ENCODE assay signal across 8 mouse cellular contexts in the genomic region with DNA sequence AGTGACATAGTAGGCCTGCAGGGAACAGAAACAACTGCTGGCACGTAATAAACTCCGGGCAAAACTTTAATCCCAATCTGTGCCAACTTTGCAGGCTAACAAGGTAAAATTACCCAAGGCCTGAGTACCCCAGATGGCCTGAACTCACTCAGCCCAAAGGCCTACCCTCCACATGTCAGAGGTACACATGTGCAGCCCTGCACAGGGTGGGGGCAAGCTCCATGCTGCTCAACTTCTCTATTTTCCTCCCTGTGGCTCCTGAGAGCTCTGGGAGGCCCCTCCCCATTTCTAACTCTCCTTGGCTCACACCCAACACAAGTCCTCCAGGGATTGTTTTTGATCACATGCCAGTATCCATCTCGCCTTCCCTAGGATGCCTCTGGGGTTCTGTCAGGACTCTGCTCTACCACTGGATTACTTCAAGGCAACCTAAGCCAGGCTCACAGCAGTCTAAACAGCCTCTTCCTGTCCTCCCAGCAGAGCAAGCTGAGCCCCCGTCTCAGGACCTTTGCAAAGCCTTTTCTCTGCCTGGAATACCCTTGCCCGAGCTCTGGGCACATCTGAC. TPM values are rescaled to one million over a fixed set of nuclear protein-coding genes. Genes with fewer than 3 reads are reported as not detected.
A peak's percentile ranks its signal among the peaks of the same experiment; 100 is the strongest.
DNase-seq lines count a peak whose midpoint lies in the region; ATAC-seq and TF ChIP-seq lines count a peak whose summit lies in the region.

No protein-coding gene starts in this region.

- no peaks in the 10 kb centered on the region for H3K4me1 ChIP-seq in MEL (ENCODE audit: control insufficient read depth in 1 of 2, insufficient read depth in 2 of 2, low read length in 2 of 2)
- H3K4me1 ChIP-seq in embryonic facial prominence, embryonic 15.5 days, result peaks cover 86% of the 10 kb centered on the region
- no peaks in the 10 kb centered on the region for H3K4me1 ChIP-seq in intestine, postnatal 0 days (replicated peaks; ENCODE audit: control insufficient read depth, insufficient read depth, low read length)

- no peaks in the 10 kb centered on the region for H3K36me3 ChIP-seq in MEL (ENCODE audit: control insufficient read depth in 1 of 2, insufficient read depth in 2 of 2, low read length in 2 of 2)
- no peaks in the 10 kb centered on the region for H3K36me3 ChIP-seq in embryonic facial prominence, embryonic 15.5 days
- H3K36me3 ChIP-seq in intestine, postnatal 0 days (ENCODE audit: control insufficient read depth, insufficient read depth), result no peaks in the 10 kb centered on the region

- TF ChIP-seq POLR2A in MEL (IDR thresholded peaks at IDR 0.05; ENCODE audit: control insufficient read depth in 1 of 2, insufficient read depth in 1 of 2, low read depth in 1 of 2, low read length in 2 of 2, poor library complexity in 1 of 2), result no peak

- no peak for TF ChIP-seq RAD21 in MEL (IDR thresholded peaks at IDR 0.05; ENCODE audit: low read depth, low read length)

- DNase-seq in heart, postnatal 4 days, result peak; percentile 48
- no peak for DNase-seq in heart, adult 8-10 months (ENCODE audit: low spot score)
- peak; percentile 43 for DNase-seq in MEL (ENCODE audit: low read depth, low spot score)
- no peak for DNase-seq in spleen, postnatal 36 days (ENCODE audit: low spot score in 2 of 2)
- no peak for DNase-seq in left cerebral cortex, postnatal 14 days (ENCODE audit: low spot score in 2 of 2)
- DNase-seq in cerebellum, postnatal 25 days, result no peak

- no peak overlapping the region for H3K4me3 ChIP-seq in MEL (ENCODE audit: control insufficient read depth in 1 of 2, insufficient read depth in 1 of 2, low read depth in 2 of 2, low read length in 2 of 2)
- no peak overlapping the region for H3K4me3 ChIP-seq in embryonic facial prominence, embryonic 15.5 days (replicated peaks)
- H3K4me3 ChIP-seq in intestine, postnatal 0 days (ENCODE audit: low read depth, low read length), result no peak overlapping the region

- no peak for TF ChIP-seq CTCF in MEL (IDR thresholded peaks at IDR 0.05 in 2 of 3, conservative IDR thresholded peaks at IDR 0.05 in 1 of 3; ENCODE audit: control insufficient read depth in 1 of 3, insufficient read depth in 1 of 3, low read depth in 2 of 3, low read length in 3 of 3, poor library complexity in 1 of 3, severe bottlenecking in 1 of 3)
- TF ChIP-seq CTCF in intestine, postnatal 0 days (IDR thresholded peaks at IDR 0.05; ENCODE audit: low read depth), result no peak

- no peak overlapping the region for H3K9ac ChIP-seq in MEL (ENCODE audit: control insufficient read depth, low read depth, low read length, poor library complexity, severe bottlenecking)
- H3K9ac ChIP-seq in embryonic facial prominence, embryonic 15.5 days, result no peak overlapping the region
- no peak overlapping the region for H3K9ac ChIP-seq in intestine, postnatal 0 days (ENCODE audit: low read depth, low read length)

- 20% methylated on average over 5 of the region's 5 CpGs for WGBS in embryonic facial prominence, embryonic 15.5 days
- 53% methylated on average over 5 of the region's 5 CpGs for WGBS in intestine, postnatal 0 days

- intact Hi-C loops in left cerebral cortex, postnatal 14 days (cut with DNase I), result no loop called here

- peak overlapping the region; percentile 19; the same call in 1 of the 2 replicates for H3K4me2 ChIP-seq in embryonic facial prominence, embryonic 15.5 days (replicated peaks)
- 0 out of 2 replicates have a peak overlapping the region, but pooled peaks have one; percentile 0 for H3K4me2 ChIP-seq in intestine, postnatal 0 days (replicated peaks; ENCODE audit: low read depth)

- TF ChIP-seq EP300 in MEL (IDR thresholded peaks at IDR 0.05; ENCODE audit: low read depth in 1 of 2, low read length in 2 of 2), result no peak

- H3K79me2 ChIP-seq in MEL (ENCODE audit: control insufficient read depth, insufficient read depth, low read length, poor library complexity), result no peaks in the 10 kb centered on the region

- no peak overlapping the region for H3K27ac ChIP-seq in MEL (ENCODE audit: control insufficient read depth, low read depth, low read length)
- peak overlapping the region; percentile 75 for H3K27ac ChIP-seq in embryonic facial prominence, embryonic 15.5 days (replicated peaks)
- H3K27ac ChIP-seq in intestine, postnatal 0 days (ENCODE audit: low read depth, low read length), result no peak overlapping the region

- H3K9me3 ChIP-seq in MEL (replicated peaks; ENCODE audit: insufficient read depth, low read length), result no peaks in the 10 kb centered on the region
- H3K9me3 ChIP-seq in embryonic facial prominence, embryonic 15.5 days (replicated peaks), result no peaks in the 10 kb centered on the region
- H3K9me3 ChIP-seq in intestine, postnatal 0 days (ENCODE audit: control insufficient read depth), result no peaks in the 10 kb centered on the region

- no peaks in the 10 kb centered on the region; a peak in 2 of 4 replicates for H3K27me3 ChIP-seq in MEL (ENCODE audit: control insufficient read depth in 1 of 2, insufficient read depth in 2 of 2, low read length in 2 of 2)
- no peaks in the 10 kb centered on the region for H3K27me3 ChIP-seq in embryonic facial prominence, embryonic 15.5 days
- no peaks in the 10 kb centered on the region for H3K27me3 ChIP-seq in intestine, postnatal 0 days (replicated peaks; ENCODE audit: control insufficient read depth, insufficient read depth, low read length)

- peak; percentile 43; the same call in 1 of the 2 replicates for ATAC-seq in embryonic facial prominence, embryonic 15.5 days (ENCODE audit: insufficient number of reproducible peaks, low FRiP score, low TSS enrichment, low read depth)
- ATAC-seq in intestine, postnatal 0 days, result no peak

TF ChIP-seq in MEL, 35 proteins besides CTCF, POLR2A, EP300 and RAD21:
- TF ChIP-seq MYC (IDR thresholded peaks at IDR 0.05; ENCODE audit: low read depth, low read length), result 0 out of 2 replicates have a peak, but pooled peaks have one; percentile 48
- TF ChIP-seq BHLHE40 (IDR thresholded peaks at IDR 0.05; ENCODE audit: borderline replicate concordance, low read depth, low read length), result no peak

RNA-seq across cellular contexts. Expression of gene Tcf20, which starts 50.2 kb away (rescaled TPM):
- 10 to 100 TPM; 71.1 to 78.7 TPM for total RNA-seq in heart, postnatal 4 days (2021)
- 10 to 100 TPM; 56.2 to 63.4 (median 59.7) TPM for total RNA-seq in heart, adult 8-10 months (2022)
- total RNA-seq in MEL (2012; rRNA removed), result 84.9 and 91.8 TPM in 2 replicates
- polyA plus RNA-seq in MEL (2012; ENCODE audit: insufficient read depth in 1 of 2, insufficient read length in 2 of 2, low read depth in 1 of 2, low replicate concordance in 2 of 2, missing spikeins in 1 of 2), result 10 to 100 TPM; 34.7 to 92.0 TPM
- polyA plus RNA-seq in embryonic facial prominence, embryonic 15.5 days (2015; fragmentation: Nextera tagmentation; extraction: Ambion mirVana), result 10.5 and 11.1 TPM in 2 replicates
- 3.9 and 4.1 TPM in 2 replicates for polyA plus RNA-seq in intestine, postnatal 0 days (2015; fragmentation: Nextera tagmentation; extraction: Ambion mirVana)
- 100 to 1,000 TPM; 127 to 151 TPM for total RNA-seq in left cerebral cortex, postnatal 14 days (2021)

Comparison
In these comparisons a context has a peak if more than half of its experiments do, and no peak if none do; other contexts are left out.
1. DNase-seq: peak in heart, postnatal 4 days (single experiment) and MEL (single experiment); none in heart, adult 8-10 months (single experiment), spleen, postnatal 36 days (0 of 2), left cerebral cortex, postnatal 14 days (0 of 2) and cerebellum, postnatal 25 days (0 of 2).